Mouse (Mus musculus) heart, embryonic 10.5 days (tissue): ENCODE measurements around the gene Tmem82. TPM values are rescaled to one million over a fixed set of nuclear protein-coding genes. Genes with fewer than 3 reads are reported as not detected.
A peak's percentile ranks its signal among the peaks of the same experiment; 100 is the strongest.
"Not testable (repeated sequence)": the region's sequence is repeated elsewhere in the genome, so short reads cannot be mapped to it uniquely, and the experiment has no call there.

Experiments
- DNase-seq: peaks from one replicate; pipeline ENCODE4 v3.0.0-alpha.2; 2017; ENCODE audit warnings: low spot score
- H3K27ac ChIP-seq: fragments of 300-500 bp; sonication (generic); 2 replicates; pipeline ENCODE4 v1.5.1; 2016; ENCODE audit warnings: mild to moderate bottlenecking
- H3K27me3 ChIP-seq: fragments of 300-500 bp; sonication (generic); 2 replicates; pipeline ENCODE4 v1.6.1; 2016; ENCODE audit warnings: mild to moderate bottlenecking; ENCODE audit not compliant: poor library complexity, insufficient read depth, severe bottlenecking
- H3K36me3 ChIP-seq: fragments of 300-500 bp; sonication (generic); 2 replicates; pipeline ENCODE4 v1.6.1; 2016; ENCODE audit warnings: mild to moderate bottlenecking, moderate library complexity
- H3K4me1 ChIP-seq: fragments of 300-500 bp; sonication (generic); 2 replicates; pipeline ENCODE4 v1.6.1; 2016; ENCODE audit warnings: mild to moderate bottlenecking
- H3K4me3 ChIP-seq: fragments of 300-500 bp; sonication (generic); 2 replicates; pipeline ENCODE4 v1.5.1; 2016; ENCODE audit warnings: mild to moderate bottlenecking, moderate library complexity
- H3K9me3 ChIP-seq: fragments of 300-500 bp; sonication (generic); 2 replicates; pipeline ENCODE4 v1.6.1; 2016; ENCODE audit warnings: mild to moderate bottlenecking, moderate library complexity
- WGBS: fragments of 180-500 bp; shearing (Covaris S2); methylation state at CpG from one replicate; pipeline ENCODE4 v1.1.7; 2016; 5-methylcytosine and 5-hydroxymethylcytosine counted together
- polyA plus RNA-seq: library from polyadenylated mRNA; unstranded; fragments of >200 nt; fragmentation: Nextera tagmentation; extraction: Ambion mirVana; gene quantifications from 2 replicates; pipeline ENCODE4 v1.2.1, GENCODE M21; 2016

Tmem82 gene
- polyA plus RNA-seq, 1 experiment from 2014 or later = 2.4 TPM

DNA sequence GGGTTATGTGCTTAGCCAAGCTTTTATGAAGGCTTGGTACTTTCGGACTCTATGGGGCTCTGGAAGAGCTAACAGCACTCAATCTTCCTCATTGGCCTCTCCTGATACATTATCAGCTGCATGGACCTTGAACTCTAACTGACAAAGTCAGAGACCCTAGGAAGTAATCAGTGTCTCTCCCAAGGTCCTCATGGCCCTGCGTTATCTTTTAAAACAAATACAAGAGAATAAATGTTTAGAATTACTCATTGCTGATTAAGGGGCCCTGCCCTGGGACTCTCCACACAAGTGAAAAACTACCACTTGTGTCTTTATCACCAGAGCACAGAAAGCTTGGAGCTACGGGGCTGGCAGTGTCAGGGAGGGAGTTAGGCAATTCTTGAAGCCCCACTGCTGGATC, 39.6 kb downstream of the Tmem82 start:
- no peak for DNase-seq
- 41% methylated on average over 3 of the region's 3 CpGs for WGBS
- Histone ChIP-seq H3K27ac (no peak overlapping the region), H3K9me3 (no peaks in the 10 kb centered on the region), H3K4me3 (no peak overlapping the region), H3K4me1 (peaks cover 15% of the 10 kb centered on the region), H3K36me3 (peaks cover 67% of the 10 kb centered on the region), H3K27me3 (no peaks in the 10 kb centered on the region)

DNA sequence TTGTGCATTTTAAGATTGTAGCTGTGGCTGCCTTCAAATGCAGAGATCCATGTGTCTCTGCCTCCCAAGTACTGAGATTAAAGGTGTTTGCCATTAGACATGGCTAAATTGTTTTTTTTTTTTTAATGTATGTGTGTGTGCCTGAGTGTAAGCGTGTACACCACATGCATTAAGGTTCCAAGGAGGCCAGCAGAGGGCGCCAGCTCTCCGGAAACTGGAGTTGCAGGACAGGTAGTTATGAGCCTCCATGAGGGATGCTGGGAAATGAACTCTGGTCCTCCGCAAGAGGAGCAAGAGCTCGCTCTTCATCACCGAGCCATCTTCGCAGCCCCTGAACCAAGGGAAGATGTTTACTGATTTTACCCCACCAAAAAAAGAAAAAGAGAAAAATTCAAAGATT, 41.6 kb downstream of the Tmem82 start:
- no peak overlapping the region for H3K4me3 ChIP-seq
- H3K36me3 ChIP-seq = peaks cover 49% of the 10 kb centered on the region
- DNase-seq = no peak
- WGBS = 92% methylated on average over 7 of the region's 7 CpGs
- peaks cover 29% of the 10 kb centered on the region for H3K4me1 ChIP-seq
- H3K9me3 ChIP-seq = no peaks in the 10 kb centered on the region
- no peaks in the 10 kb centered on the region for H3K27me3 ChIP-seq
- no peak overlapping the region for H3K27ac ChIP-seq

DNA sequence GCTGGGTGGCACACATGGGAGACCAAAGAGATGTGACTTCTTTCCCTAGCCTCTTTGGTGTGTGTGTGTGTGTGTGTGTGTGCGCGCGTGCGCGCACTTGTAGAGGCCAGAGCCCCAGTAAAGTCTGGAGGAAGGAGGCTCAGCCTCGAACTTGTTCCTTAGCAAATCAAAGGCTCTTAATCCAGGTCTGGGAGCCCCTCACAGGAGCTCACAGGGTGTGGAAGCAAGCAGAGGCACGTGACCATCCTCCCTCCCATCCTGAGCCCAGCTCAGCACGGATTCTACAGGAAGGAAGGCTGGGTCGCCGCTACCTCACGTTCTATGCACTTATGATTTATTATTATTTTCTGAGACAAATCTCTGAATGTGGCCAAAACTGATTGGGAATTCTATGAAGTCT, 42.0 kb downstream of the Tmem82 start:
- Histone ChIP-seq H3K27me3 (no peaks in the 10 kb centered on the region), H3K4me3 (no peak overlapping the region), H3K36me3 (peaks cover 48% of the 10 kb centered on the region), H3K4me1 (peaks cover 29% of the 10 kb centered on the region), H3K9me3 (no peaks in the 10 kb centered on the region), H3K27ac (no peak overlapping the region)
- 83% methylated on average over 11 of the region's 11 CpGs for WGBS
- DNase-seq = no peak

DNA sequence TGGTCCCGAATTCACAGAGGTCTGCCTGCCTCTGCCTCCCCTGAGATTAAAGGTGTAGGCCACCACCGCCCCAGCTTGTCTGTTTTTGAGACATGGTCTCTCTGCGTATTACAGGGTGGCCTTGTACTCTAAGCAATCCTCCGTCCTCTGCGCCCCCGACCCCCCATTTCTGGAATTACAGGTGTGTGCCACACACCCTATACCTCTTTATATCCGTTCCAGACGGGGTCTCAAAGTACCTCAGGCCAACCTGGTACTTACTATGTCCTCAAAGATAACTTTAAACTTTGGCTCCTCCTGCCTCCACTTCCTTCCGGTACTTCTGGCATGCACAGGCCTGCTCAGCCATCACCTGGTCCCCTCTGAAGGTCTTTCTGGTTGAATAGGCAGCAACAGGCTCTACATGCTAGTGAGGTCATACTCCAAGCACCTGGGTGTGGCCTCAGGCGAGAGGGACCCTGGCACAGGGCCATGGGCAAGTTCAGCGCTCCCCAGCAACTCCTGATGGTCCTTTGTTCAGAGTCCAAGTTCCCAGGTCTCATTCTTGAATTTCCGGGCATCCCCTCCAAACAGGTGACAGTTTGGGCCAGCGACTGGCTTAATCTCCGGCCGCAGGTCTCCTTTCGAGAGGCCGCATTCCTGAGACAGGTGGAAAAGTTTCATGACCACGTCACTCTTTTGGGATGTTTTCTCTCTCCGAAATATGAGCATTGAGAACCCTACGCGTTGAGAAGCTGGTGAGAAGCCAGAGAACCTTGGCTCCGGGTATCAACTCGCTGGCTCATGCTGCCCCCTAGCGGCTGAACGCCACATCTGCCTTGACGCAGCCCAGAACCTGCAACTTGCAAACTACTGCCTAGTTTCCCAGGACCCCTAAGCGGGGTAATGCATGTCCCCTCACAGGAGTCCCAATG, 43.4 kb downstream of the Tmem82 start:
- no peak overlapping the region for H3K4me3 ChIP-seq
- peak; percentile 87 for DNase-seq
- no peaks in the 10 kb centered on the region for H3K27me3 ChIP-seq
- 41% methylated on average over 27 of the region's 27 CpGs for WGBS
- peaks cover 36% of the 10 kb centered on the region for H3K36me3 ChIP-seq
- peaks cover 38% of the 10 kb centered on the region for H3K4me1 ChIP-seq
- no peaks in the 10 kb centered on the region for H3K9me3 ChIP-seq
- no peak overlapping the region for H3K27ac ChIP-seq

DNA sequence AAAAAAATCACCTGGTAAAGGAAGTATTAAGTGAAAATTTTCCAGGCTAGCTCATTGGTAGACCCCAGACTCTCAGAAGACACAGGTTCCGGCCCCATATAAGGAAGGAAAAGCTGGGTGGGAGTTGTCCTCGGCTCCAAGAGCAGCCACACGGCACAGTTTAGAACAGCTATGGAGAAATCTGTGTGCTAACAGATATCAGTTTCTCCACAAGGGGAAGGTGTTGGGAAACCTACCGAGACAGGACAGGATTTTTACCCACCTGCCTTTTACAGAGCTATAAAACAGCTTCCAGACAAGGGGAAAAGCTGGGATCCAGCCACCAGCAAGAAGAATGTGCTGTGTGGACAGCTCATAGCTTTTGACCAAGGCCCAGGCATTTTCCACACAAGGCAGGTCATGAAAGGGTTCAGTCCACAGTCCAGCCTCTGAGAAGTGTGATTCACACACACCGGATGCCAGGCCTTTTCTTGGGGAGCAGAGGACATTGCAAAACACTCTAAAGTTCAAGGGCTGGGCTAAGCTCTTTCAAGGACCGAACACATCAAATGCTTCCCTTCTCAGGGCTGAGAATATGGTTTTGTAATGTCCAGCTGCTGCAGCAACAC, 45.0 kb downstream of the Tmem82 start:
- no peak for DNase-seq

DNA sequence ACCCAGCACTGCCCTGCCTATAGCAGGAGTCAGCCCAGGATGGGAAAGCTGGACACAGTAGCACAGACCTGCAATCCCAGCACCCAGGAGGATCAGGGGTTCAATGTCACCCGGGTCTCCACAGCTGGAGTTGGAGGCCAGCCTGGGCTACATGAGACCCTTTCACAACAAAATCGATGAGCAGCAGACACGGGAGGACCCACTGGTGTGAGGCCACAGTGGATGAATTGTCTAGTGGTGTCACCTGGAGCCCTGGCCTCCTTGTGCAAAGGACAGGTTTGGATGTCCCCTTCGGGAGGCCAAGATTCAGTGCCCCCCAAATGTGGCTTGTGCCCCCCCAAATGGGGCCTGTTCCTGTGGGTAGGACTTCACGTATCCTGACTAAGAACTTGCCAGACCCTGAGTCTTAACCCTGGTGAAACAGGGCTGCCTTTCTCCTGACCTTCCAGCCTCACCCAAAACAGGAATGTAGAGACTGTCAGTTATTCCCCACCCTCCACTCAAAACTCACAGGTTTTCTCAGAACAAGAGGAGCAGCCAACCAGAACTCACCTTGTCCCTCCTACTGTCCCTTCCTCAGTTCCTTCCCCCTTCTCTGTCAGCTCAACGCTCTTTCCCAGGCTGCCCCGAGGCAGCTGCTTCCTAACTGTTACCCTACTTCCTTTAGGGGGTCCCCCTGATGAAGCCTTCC, 45.6 kb downstream of the Tmem82 start:
- H3K27me3 ChIP-seq = no peaks in the 10 kb centered on the region
- H3K9me3 ChIP-seq = no peaks in the 10 kb centered on the region
- 74% methylated on average over 7 of the region's 7 CpGs for WGBS
- peaks cover 15% of the 10 kb centered on the region for H3K36me3 ChIP-seq
- peak overlapping the region; percentile 16; the same call in 1 of the 2 replicates for H3K27ac ChIP-seq
- no peak for DNase-seq
- no peak overlapping the region for H3K4me3 ChIP-seq
- peaks cover 32% of the 10 kb centered on the region for H3K4me1 ChIP-seq

More for the DNA sequence above, 45.0 kb downstream of the Tmem82 start:
- peak overlapping the region; percentile 16; the same call in 1 of the 2 replicates for H3K27ac ChIP-seq
- no peak overlapping the region for H3K4me3 ChIP-seq
- WGBS = 58% methylated on average over 6 of the region's 6 CpGs
- peaks cover 20% of the 10 kb centered on the region for H3K36me3 ChIP-seq
- no peaks in the 10 kb centered on the region for H3K27me3 ChIP-seq
- H3K9me3 ChIP-seq = no peaks in the 10 kb centered on the region
- peaks cover 32% of the 10 kb centered on the region for H3K4me1 ChIP-seq

DNA sequence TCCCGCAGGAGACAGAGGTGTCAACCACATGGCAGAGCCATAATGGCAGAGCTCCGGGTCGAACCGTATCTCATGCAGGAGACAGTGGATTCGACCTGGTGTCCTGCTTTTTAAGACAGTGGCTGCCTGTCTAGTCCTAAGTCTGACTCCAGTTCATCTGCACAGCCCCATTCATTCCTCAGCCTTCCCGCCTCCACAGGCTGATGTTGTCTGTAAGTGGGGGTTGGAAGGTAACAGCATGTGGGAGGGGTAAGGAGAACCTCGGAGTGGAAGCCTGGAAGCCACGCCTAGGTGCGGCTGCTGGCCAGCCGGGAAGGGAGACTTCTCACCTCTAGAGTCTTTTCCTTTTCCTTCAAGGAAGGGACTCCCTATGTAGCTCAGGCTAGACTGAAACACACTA, 46.5 kb downstream of the Tmem82 start:
- no peaks in the 10 kb centered on the region for H3K27me3 ChIP-seq
- no peak for DNase-seq
- 60% methylated on average over 10 of the region's 10 CpGs for WGBS
- no peaks in the 10 kb centered on the region for H3K9me3 ChIP-seq
- H3K4me1 ChIP-seq = peaks cover 32% of the 10 kb centered on the region
- no peak overlapping the region for H3K4me3 ChIP-seq
- H3K27ac ChIP-seq = no peak overlapping the region
- peaks cover 6% of the 10 kb centered on the region for H3K36me3 ChIP-seq

DNA sequence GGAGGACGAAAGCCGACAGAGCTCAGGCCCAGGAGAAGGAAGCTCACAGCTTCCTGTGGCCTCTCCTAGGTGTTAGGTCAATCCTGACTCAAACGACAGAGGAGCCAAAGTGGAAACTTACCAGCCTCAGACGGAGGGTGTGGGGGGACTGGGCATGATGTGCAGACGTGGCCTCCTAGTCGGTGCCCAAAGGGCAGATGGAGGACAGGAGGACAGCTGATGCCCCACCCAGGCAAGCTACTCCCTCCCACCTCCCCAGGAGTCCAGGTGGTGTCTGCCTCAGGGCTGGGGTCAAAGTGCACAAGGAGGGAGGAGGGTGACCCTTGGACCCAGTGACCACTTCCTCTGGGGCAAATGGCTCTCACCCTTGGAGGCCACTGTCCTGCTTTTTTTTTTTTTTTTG, 47.1 kb downstream of the Tmem82 start:
- WGBS = 49% methylated on average over 6 of the region's 6 CpGs
- DNase-seq = no peak
- Histone ChIP-seq H3K36me3 (0 out of 2 replicates have a peak, but pooled peaks cover 2% of the 10 kb centered on the region), H3K27me3 (no peaks in the 10 kb centered on the region), H3K4me3 (no peak overlapping the region), H3K9me3 (no peaks in the 10 kb centered on the region), H3K27ac (no peak overlapping the region), H3K4me1 (peaks cover 32% of the 10 kb centered on the region)

DNA sequence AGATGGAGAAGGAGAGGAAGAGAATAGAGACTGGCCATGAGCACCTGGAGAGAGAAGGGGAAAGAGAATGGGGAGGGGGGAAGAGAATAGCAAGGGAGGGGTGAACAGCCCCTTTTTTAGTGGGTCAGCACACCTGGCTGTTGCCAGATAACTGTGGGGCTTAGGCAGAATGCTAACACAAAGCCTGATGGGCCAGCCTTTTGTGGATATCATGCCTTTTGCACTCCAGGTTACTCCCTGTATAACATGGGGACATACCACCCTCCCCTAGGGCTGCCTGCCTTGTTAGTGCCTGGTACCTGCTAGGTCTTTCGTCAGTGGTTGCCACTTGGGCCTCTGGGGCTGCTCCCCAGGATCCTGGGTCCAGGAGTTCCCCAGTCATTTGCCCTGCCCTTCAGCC, 47.6 kb downstream of the Tmem82 start:
- Histone ChIP-seq H3K27ac (no peak overlapping the region), H3K36me3 (no peaks in the 10 kb centered on the region), H3K4me3 (no peak overlapping the region), H3K9me3 (no peaks in the 10 kb centered on the region), H3K27me3 (no peaks in the 10 kb centered on the region), H3K4me1 (peaks cover 32% of the 10 kb centered on the region)
- WGBS = 82% methylated on average over 1 of the region's 1 CpGs
- no peak for DNase-seq

DNA sequence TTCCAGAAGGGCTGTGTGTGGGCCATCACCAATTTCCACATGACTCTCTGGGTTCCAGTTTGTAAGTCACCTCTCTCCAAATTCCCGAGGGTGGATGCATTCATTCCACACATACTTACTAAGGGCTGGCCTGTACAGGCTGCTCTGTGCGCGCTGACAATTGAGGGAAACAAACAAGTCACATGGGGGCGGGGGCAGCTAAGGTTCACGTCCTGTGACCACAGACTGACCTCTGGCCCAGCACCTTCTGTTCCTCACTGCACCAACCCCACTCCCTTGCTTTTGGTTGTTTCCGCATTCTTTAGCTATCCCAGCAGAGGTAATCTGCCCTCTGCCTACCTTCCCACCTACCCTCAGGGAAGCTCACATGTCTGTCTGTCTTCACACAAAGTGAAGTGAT, 48.4 kb downstream of the Tmem82 start:
- Histone ChIP-seq H3K27ac (no peak overlapping the region), H3K27me3 (no peaks in the 10 kb centered on the region), H3K4me1 (peaks cover 33% of the 10 kb centered on the region), H3K36me3 (no peaks in the 10 kb centered on the region), H3K4me3 (no peak overlapping the region), H3K9me3 (no peaks in the 10 kb centered on the region)
- 39% methylated on average over 6 of the region's 6 CpGs for WGBS
- DNase-seq = no peak

DNA sequence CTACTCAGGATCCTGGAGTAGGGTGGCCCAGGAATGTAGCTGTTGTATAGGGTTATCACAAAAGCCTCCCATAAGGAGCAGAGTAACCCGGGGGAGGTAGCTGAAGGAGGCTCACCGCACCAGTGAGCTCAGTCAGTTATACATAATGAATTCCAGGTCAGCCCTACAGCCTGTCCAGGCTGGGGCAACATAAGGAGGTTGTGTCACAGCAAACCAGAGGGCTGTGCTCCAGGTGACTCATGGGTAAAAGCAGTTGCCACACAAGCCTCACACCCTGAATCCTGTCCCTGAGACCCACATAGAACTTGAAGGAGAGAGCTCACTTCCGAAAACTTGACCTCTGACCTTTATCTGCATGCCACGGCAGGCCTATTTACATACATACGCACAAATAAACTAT, 49.5 kb downstream of the Tmem82 start:
- Histone ChIP-seq H3K27me3 (no peaks in the 10 kb centered on the region), H3K9me3 (no peaks in the 10 kb centered on the region), H3K36me3 (no peaks in the 10 kb centered on the region), H3K4me3 (no peak overlapping the region), H3K4me1 (peaks cover 30% of the 10 kb centered on the region), H3K27ac (no peak overlapping the region)
- WGBS = 85% methylated on average over 5 of the region's 5 CpGs
- DNase-seq = no peak

DNA sequence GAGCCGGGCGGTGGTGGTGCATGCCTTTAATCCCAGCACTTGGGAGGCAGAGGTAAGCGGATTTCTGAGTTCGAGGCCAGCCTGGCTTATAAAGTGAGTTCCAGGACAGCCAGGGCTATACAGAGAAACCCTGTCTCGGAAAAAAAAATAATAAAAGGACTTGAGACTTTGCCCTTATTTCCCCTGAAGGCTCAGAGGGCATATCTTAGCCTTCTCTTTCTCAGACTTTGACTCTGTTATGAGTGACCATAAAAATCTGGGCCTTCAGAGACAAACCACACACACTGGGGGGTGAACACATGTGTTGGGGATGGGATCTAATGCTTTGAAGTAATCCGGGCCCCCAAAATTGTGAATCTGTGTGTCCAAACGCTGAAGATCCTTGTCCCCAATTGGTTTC, 51.3 kb downstream of the Tmem82 start:
- not testable (repeated sequence) for H3K4me3 ChIP-seq, H3K9me3 ChIP-seq, H3K36me3 ChIP-seq, H3K27me3 ChIP-seq, DNase-seq, H3K27ac ChIP-seq
- 86% methylated on average over 7 of the region's 7 CpGs for WGBS
- peaks cover 15% of the 10 kb centered on the region for H3K4me1 ChIP-seq

DNA sequence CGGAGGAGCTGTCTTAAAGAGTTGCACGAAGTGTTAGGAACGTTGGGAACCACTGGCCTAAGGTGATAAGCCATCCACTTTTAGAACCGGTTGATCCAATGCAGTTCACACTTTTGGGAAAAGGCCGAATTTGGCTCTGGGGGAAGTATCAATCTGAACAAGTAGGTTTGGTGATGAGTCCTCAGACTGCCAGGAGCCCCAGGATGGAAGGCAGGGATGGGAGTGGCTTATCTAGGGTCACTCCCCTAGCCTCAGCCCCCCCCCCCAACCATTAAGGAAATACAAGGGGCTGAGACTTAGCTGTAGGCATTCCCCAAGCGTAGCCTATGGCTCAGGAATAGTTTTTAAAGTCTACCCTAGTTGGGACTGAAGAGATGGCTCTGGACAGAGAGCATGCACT, 52.2 kb downstream of the Tmem82 start:
- no peaks in the 10 kb centered on the region for H3K36me3 ChIP-seq
- no peak overlapping the region for H3K27ac ChIP-seq
- no peaks in the 10 kb centered on the region for H3K9me3 ChIP-seq
- no peak for DNase-seq
- 71% methylated on average over 6 of the region's 6 CpGs for WGBS
- H3K4me1 ChIP-seq = peaks cover 13% of the 10 kb centered on the region
- no peak overlapping the region for H3K4me3 ChIP-seq
- no peaks in the 10 kb centered on the region for H3K27me3 ChIP-seq
